Mouse (Mus musculus): Measurements from ENCODE around the gene Pim3. TPM values are rescaled to one million over a fixed set of nuclear protein-coding genes. Genes with fewer than 3 reads are reported as not detected.

Pim3 gene
- total RNA-seq, 2 experiments from 2014 or later: 74.3 to 84.7 TPM

- DNase-seq (ENCODE audit: low spot score in 2 of 2): peak; percentile 91 to 94
Observed at GRCm38 (mm10) chr15:88876155-88877020, 14.4 kb downstream of the Pim3 start.

- no peak for DNase-seq (ENCODE audit: low spot score in 2 of 2)
Observed at GRCm38 (mm10) chr15:88877021-88877400, 15.0 kb downstream of the Pim3 start.

- no peak for DNase-seq (ENCODE audit: low spot score in 2 of 2)
Observed at GRCm38 (mm10) chr15:88881253-88882044, 19.5 kb downstream of the Pim3 start.

- no peak for DNase-seq (ENCODE audit: low spot score in 2 of 2)
Observed at GRCm38 (mm10) chr15:88882851-88883250, 20.9 kb downstream of the Pim3 start.

- no peak for DNase-seq (ENCODE audit: low spot score in 2 of 2)
Observed at GRCm38 (mm10) chr15:88883342-88883741, 21.4 kb downstream of the Pim3 start.

- DNase-seq (ENCODE audit: low spot score in 2 of 2): no peak
Observed at GRCm38 (mm10) chr15:88885376-88885775, 23.4 kb downstream of the Pim3 start.

- DNase-seq (ENCODE audit: low spot score in 2 of 2): no peak
Observed at GRCm38 (mm10) chr15:88889032-88889431, 27.0 kb downstream of the Pim3 start.

GRCm38 (mm10) chr15:88889994-88890393 lies 28.0 kb downstream of the Pim3 start:
- DNase-seq (ENCODE audit: low spot score in 2 of 2): no peak

- peak; percentile 65 to 66 for DNase-seq (ENCODE audit: low spot score in 2 of 2)
Observed at GRCm38 (mm10) chr15:88890751-88891675, 29.0 kb downstream of the Pim3 start.

- no peak for DNase-seq (ENCODE audit: low spot score in 2 of 2)
Observed at GRCm38 (mm10) chr15:88891676-88892040, 29.7 kb downstream of the Pim3 start.

GRCm38 (mm10) chr15:88892252-88892651 lies 30.3 kb downstream of the Pim3 start:
- DNase-seq (ENCODE audit: low spot score in 2 of 2): no peak

- DNase-seq (ENCODE audit: low spot score in 2 of 2): no peak
Observed at GRCm38 (mm10) chr15:88892876-88893275, 30.9 kb downstream of the Pim3 start.

- DNase-seq (ENCODE audit: low spot score in 2 of 2): no peak
Observed at GRCm38 (mm10) chr15:88895119-88895518, 33.1 kb downstream of the Pim3 start.

- DNase-seq (ENCODE audit: low spot score in 2 of 2): no peak
Observed at GRCm38 (mm10) chr15:88895891-88896290, 33.9 kb downstream of the Pim3 start.

GRCm38 (mm10) chr15:88896341-88896980 lies 34.5 kb downstream of the Pim3 start:
- DNase-seq (ENCODE audit: low spot score in 2 of 2): no peak

GRCm38 (mm10) chr15:88902200-88902875 lies 40.4 kb downstream of the Pim3 start:
- no peak for DNase-seq (ENCODE audit: low spot score in 2 of 2)

GRCm38 (mm10) chr15:88903086-88903485 lies 41.1 kb downstream of the Pim3 start:
- DNase-seq (ENCODE audit: low spot score in 2 of 2): no peak

GRCm38 (mm10) chr15:88904056-88904811 lies 42.2 kb downstream of the Pim3 start:
- no peak for DNase-seq (ENCODE audit: low spot score in 2 of 2)

GRCm38 (mm10) chr15:88906347-88906746 lies 44.4 kb downstream of the Pim3 start:
- DNase-seq (ENCODE audit: low spot score in 2 of 2): no peak
